Mouse (Mus musculus) brain, embryonic 14.5 days (tissue): ENCODE measurements around the gene Synpr. TPM values are rescaled to one million over a fixed set of nuclear protein-coding genes. Genes with fewer than 3 reads are reported as not detected.
"Not testable (repeated sequence)": the region's sequence is repeated elsewhere in the genome, so short reads cannot be mapped to it uniquely, and the experiment has no call there.

ENCODE experiments used
- DNase-seq: peaks from one replicate; pipeline ENCODE4 v3.0.0-alpha.2; 2011; ENCODE audit warnings: low read depth
- CTCF ChIP-seq: fragments of 200-500 bp; IDR thresholded peaks from 2 replicates; pipeline ENCODE4 v1.5.1; 2012; ENCODE audit warnings: inconsistent platforms, mild to moderate bottlenecking, moderate library complexity, borderline replicate concordance; ENCODE audit not compliant: insufficient read depth, insufficient read length; ENCODE audit errors: extremely low read depth
- POLR2A ChIP-seq: fragments of 200-500 bp; IDR thresholded peaks from 2 replicates; pipeline ENCODE4 v1.6.1; 2012; ENCODE audit warnings: mild to moderate bottlenecking, inconsistent platforms, borderline replicate concordance; ENCODE audit not compliant: poor library complexity, insufficient read depth, insufficient read length, severe bottlenecking; ENCODE audit errors: extremely low read depth
- polyA plus RNA-seq: library from polyadenylated mRNA; depleted of rRNA; stranded (reverse); fragments of >200 nt; gene quantifications from 2 replicates; pipeline ENCODE4 v1.2.3, GENCODE M21; 2012; rRNA removed

The Synpr gene
- 24.1 and 25.2 TPM in 2 replicates for polyA plus RNA-seq

GRCm38 (mm10) chr14:13284091-13284844 lies at the start of gene Synpr:
Gene Synpr, plus strand, starts transcription at chr14:13284780.
- TF ChIP-seq CTCF (no peak), POLR2A (no peak)
- DNase-seq = peak; percentile 97

- TF ChIP-seq POLR2A (no peak), CTCF (peak; percentile 35; the same call in 1 of the 2 replicates)
- DNase-seq = peak; percentile 58
These were observed 47.7 kb upstream of the Synpr start for GRCm38 (mm10) chr14:13236929-13237328.

- no peak for DNase-seq
- TF ChIP-seq POLR2A = no peak
- TF ChIP-seq CTCF = no peak
These were observed 37.1 kb upstream of the Synpr start for GRCm38 (mm10) chr14:13247431-13247830.

GRCm38 (mm10) chr14:13249361-13249760 lies 35.2 kb upstream of the Synpr start:
- DNase-seq = no peak
- TF ChIP-seq POLR2A = no peak
- no peak for TF ChIP-seq CTCF

GRCm38 (mm10) chr14:13252594-13252993 lies 32.0 kb upstream of the Synpr start:
- DNase-seq = no peak
- TF ChIP-seq POLR2A = no peak
- no peak for TF ChIP-seq CTCF

GRCm38 (mm10) chr14:13254741-13255140 lies 29.8 kb upstream of the Synpr start:
- not testable (repeated sequence) for DNase-seq

- DNase-seq = peak; percentile 80
- TF ChIP-seq POLR2A (no peak), CTCF (no peak)
These were observed 22.2 kb upstream of the Synpr start for GRCm38 (mm10) chr14:13262406-13262805.

- DNase-seq = no peak
- no peak for TF ChIP-seq POLR2A
- no peak for TF ChIP-seq CTCF
These were observed 18.2 kb upstream of the Synpr start for GRCm38 (mm10) chr14:13266331-13266730.

GRCm38 (mm10) chr14:13267181-13267580 lies 17.4 kb upstream of the Synpr start:
- no peak for DNase-seq
- TF ChIP-seq POLR2A (no peak), CTCF (no peak)

GRCm38 (mm10) chr14:13283211-13283610 lies 1.4 kb upstream of the Synpr start:
- peak; percentile 67 for DNase-seq
- TF ChIP-seq POLR2A (no peak), CTCF (no peak)

- TF ChIP-seq CTCF = no peak
- no peak for TF ChIP-seq POLR2A
- DNase-seq = no peak
These were observed 242 bp downstream of the Synpr start for GRCm38 (mm10) chr14:13284845-13285198.

GRCm38 (mm10) chr14:13285341-13286130 lies 956 bp downstream of the Synpr start:
- TF ChIP-seq CTCF = no peak
- TF ChIP-seq POLR2A = no peak
- peak; percentile 12 for DNase-seq

GRCm38 (mm10) chr14:13294200-13294599 lies 9.6 kb downstream of the Synpr start:
- no peak for DNase-seq
- TF ChIP-seq CTCF (no peak), POLR2A (no peak)
